Mouse (Mus musculus) lung, postnatal 14 days (tissue): ENCODE measurements around the gene Mroh8.

Experiments used
- DNase-seq: peaks from one replicate; pipeline ENCODE4 v3.0.0; 2021

Mroh8 gene

DNA sequence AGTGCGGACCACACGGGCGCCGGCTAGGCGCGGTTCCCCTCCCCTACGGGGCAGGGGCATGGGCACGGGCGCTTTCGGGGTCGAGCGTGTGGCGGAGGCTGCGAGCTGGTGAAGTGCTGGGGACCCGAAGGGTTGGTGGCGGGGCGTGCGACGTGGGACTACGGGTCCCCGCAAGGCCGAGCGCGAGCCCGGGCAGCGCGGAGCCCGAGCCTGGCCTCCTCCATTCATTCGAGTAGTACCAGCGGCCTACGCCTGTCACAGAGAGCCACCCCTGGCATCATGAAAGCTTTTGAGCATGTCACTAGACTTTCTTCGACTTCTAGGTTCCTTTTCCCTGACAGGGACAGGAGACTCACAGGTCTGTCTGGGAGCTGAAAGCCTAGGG, at the start of gene Mroh8:
TSS of gene Mroh8 (minus strand) at position 134 of the 385 bp plus-strand sequence.
- DNase-seq, result no peak

DNA sequence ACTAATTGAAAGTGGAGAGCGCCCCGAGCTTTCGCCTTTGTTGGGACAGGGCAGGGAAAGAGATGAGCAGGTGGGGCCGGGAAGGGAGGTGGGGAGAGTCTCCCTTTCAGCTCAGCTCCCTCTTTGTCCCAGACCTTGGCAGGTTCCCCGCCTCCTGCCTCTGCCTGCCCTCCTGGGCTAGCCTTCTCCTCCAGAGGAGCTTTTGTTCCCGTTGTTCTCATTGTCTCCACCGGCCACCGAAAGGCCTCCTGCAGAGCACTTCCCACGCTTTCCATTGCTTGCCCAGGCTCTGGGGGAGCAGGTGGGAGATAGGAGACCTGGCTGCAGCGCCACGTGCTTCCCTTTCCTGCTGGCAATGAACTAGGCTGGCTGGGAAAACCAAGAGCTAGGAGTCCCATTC, 49.2 kb upstream of the Mroh8 start:
- DNase-seq, result no peak

DNA sequence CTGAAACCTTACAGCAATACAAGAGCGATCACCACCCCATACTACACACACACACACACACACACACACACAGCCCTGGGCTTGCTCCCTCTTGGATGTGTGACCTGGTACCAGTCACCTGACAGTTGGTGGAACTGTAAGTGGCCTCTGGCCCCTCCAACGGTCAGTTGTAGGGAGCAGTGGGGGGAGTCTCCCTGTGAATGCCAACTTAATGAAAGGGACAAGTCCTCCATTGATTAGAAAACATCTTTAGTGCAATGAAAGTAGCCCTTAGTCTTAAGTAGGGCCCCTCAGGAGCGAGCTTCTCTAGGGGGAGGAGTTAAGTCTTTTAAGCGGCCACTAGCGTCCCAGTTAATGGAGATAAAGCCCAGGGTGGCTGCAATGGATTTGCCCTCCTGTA, 48.8 kb upstream of the Mroh8 start:
- DNase-seq, result no peak

DNA sequence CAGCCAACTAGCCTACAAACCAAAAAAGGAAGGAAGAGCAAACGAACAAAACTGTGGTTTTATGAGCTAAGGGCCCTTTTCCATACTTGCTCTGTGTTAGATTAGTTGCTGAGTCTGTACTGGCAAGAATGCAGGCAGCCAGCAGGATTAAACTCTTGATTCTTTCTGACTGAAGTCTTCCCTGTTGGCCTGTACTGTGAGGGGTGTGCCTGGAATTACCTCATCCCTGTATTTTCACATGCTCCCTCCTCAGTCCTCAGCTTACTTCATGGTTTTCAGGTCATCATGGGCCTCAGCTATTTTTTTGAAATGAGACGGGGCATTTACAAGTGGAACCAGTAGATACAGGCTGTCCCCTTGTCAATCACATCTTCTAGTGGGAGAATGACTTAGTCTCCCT, 45.9 kb upstream of the Mroh8 start:
- no peak for DNase-seq

DNA sequence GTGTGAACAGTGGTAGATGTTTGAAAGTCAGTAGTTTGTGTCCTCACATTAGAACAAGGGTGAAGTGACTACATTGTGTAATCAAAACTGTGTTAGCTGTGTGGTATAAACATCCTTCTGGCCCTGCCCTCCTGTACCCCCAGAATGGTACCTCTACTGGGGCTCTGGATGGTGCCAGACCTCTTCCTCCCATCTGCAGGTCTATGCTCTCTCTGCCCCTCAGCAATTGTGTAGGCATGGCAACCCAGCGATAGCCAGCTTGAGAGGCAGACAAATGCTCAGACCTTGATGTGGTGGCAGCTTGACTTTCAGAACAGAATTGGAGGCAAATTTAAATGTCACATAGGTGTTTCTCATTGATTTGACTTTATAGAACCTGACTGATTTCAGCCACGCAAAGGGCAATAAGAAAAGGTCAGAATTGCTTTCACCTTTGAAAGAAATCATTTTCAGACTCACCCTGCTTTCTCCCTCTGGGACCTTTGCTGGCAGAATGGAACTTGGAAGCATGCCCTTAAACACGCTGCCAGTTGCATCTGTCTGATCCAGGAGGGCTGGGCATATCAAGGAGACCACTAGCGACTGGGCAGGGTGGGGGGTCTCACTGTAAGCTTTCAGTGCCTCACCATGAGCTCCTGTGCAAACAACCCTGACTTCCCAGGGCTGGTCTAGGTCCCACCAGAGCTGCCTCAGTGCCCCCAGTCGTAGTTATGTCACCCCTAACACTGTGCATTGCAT, 42.8 kb upstream of the Mroh8 start:
- no peak for DNase-seq

DNA sequence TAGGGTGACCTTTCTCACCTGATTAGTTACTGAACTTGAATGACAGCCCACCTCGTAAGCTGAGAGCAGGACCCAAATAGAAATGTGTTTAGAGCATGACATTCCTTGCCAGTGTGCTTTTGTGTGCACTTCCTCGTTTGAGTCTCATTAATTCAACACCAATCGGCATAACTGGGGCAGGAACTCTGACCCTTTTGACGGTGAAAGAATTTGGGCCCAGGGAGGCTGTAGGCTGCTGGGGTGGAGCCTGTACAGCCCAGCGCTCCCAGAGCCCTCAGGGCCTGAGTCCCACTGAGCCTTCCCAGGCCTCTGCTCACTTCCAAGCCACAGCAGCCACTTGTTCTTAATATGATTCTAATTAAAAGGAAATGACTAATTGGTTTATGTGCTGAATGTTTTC, 41.5 kb upstream of the Mroh8 start:
- no peak for DNase-seq

DNA sequence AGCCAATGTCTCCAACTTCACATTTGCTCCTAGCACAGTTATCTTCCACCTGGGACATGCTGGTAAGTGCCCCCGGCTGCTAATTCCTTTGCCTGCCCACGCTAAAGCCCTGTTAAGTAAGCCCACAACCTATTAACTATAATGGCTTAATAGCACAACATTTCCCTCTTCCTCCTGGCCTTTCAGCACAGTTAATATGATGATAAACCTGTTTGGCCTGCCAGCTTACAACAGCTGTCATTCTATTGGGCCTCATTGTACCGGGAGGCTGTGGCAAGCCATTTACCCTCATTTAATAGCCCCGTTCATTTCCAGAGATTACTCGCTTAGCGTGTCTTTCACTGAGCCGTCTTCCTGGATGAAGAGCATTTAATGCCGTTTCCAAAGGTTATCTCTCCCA, 40.8 kb upstream of the Mroh8 start:
- DNase-seq, result no peak

DNA sequence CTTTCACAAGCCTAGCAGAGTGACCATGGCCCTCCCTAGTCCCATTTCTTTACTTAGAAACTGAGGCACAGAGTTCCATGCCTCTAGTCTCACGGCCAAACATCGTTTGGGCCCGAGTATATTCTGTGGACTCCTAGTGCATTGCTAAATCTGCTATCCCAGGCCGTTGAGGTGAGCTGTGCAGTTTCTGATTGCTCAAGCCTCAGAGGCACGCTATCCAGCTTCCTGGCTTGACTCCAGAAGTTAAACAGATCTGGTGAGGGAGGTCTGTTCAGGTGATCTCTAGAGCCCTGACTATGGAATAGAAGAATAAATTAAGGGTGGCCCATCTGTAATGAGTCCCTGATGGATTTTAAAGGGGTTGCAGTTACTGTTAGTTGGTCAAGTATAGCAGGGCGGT, 37.9 kb upstream of the Mroh8 start:
- DNase-seq, result no peak

DNA sequence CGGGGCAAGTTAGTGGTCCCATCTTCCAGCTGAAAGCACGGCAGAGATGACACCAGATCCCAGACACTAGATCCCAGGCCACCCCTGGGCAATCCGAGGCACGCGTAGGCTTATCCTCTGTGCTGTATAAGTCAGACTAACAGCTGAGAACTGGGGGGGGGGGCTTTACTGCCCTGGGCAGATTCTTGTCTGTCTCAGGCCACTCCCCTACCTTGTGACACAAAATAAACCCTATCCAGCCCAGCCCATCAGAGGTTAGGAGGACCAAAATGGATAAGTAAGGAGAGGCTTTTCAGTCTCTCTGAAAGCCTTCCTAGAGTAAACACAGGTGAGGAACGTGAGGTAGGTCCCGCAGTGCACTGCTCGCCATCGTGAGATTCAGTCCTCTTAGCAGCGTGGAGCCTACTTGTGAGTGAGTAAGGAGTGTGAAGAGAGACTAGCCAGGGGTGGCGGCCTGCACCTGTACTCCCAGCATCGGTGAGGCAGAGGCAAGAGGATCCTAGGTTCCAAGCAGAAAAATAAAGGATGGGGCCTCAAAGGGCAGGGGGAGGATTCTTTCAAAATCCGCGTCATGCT, 37.1 kb upstream of the Mroh8 start:
- no peak for DNase-seq

DNA sequence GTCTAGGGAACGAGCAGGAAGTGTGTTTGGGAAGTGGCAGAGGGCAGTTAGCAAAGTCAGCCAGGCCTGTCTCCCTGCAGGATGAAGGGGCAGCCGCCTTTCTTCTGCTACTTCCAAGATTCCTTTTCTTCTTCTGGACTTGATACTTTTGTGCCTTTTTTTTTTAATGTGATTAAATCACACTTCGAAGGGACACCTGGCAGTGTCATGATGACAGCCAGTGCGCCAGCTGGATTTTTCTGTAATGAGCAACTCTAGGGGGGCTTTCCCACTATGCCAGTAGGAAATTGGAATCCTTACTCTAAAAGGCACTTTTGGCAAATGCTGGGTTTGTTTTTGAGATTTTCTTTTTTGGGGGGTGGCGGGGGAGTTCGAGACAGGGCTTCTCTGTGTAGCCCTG, 36.1 kb upstream of the Mroh8 start:
- no peak for DNase-seq

DNA sequence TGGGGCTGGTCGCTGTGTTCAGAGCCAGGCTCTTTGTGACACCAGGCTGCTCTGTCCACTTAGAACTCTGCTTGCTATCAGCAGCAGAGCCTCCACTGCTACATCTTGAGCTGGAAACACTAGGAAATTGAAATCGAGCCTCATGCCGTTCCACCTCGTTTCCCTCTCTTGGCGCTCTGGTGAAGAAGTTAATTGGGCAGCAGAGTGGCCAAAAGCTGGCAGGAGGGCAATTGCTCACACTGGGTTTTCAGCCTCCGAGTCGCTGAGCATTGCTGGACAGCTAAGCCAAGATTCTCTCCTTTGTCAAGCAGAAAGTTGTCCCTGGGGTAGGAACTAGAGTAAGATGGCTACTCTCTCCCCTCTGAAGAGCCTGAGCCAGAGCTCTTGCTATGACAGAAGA, 35.0 kb upstream of the Mroh8 start:
- DNase-seq, result no peak

DNA sequence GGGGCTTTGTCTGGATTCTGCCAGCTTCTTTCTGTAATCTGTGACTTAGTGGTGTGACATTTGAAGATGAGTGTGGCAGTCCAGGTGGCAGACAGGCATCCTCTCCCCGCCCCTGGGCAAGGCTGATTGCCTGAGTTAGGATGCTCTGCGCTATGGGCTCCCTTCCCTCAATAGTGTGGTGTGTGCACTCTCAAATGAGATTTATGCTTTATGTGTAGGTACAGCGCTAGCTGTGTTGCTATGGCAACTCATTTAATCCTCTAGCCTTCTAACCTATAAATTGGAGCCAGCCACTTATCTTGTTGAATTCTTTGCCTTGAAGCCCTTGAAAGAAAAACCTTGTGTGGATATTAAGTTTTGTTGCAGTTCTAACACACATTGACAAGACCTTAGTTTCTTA, 34.4 kb upstream of the Mroh8 start:
- no peak for DNase-seq

DNA sequence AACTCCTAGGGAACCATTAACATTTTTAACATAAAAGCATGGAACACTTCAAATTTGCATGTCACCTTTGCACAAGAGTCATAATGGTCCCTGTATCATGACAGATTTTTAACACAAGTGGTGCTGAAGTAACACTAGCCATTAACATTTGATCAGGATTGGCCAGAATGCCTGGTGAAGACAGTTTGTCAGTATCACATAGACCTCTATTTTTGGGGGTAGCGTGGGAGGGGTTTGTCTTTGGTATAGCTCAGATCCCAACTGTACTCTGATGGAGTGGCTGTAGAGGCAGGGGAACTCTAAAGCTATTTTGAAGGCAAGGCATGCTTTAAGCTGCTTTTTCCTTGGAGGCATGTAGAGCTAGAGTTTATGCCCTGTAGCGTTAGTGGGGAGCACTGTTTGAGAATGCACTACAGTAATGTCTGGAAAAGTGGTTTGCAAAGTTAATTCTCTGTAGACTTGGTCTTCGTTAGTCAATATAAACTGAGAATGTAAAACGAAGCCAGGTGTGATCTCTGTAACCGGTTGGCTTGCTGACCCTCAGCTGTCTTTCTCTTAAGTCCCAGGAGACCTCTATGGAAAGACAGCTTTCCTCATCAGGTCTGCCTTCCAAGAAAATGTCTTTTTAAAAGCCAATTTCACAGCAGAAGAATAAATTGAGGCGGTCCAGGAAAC, 31.8 kb upstream of the Mroh8 start:
- no peak for DNase-seq

DNA sequence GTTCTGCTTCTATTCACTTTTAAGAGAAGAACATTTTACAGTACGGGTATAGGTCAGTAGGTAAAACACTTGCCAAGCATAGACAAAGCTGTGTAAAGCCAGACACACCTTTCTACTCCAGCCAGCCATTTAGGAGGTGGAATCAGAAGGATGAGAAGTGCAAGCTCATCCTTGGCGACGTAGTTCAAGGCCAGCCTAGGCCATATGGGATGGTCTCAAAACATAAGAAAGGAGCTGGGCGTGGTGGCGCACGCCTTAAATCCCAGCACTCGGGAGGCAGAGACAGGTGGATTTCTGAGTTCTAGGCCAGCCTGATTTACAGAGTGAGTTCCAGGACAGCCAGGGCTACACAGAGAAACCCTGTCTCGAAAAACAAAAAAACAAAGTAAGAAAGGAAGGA, 30.3 kb upstream of the Mroh8 start:
- no peak for DNase-seq

DNA sequence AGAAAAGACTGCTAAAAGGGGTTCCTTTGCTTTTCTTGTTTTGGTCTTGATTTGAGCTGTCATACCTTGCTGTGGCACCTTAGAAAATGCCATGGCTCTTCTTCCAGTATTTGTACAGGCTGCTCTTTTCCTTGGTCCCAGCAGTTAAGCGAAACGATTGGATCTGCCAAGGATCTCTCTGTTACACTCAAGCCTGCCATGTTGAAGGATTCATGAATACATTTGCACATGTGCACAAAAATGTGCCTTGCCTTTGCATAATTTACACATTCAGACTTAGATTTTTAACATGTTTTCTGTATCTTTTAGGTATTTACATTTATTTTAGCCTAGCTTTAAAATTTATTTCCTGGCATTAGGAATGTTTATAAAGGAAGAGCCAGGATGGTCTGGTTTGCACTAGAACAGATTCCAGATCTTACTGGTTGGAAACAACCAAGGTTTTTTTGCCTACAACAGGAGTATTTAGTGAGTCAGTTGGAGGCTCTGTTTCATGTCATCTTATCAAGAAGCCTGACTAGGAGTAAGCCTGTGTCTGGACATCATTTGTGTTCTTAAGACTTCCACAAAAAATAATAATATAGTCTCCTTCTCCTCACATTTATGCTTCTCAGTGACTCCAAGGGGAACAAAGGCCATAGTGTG, 29.0 kb upstream of the Mroh8 start:
- no peak for DNase-seq

DNA sequence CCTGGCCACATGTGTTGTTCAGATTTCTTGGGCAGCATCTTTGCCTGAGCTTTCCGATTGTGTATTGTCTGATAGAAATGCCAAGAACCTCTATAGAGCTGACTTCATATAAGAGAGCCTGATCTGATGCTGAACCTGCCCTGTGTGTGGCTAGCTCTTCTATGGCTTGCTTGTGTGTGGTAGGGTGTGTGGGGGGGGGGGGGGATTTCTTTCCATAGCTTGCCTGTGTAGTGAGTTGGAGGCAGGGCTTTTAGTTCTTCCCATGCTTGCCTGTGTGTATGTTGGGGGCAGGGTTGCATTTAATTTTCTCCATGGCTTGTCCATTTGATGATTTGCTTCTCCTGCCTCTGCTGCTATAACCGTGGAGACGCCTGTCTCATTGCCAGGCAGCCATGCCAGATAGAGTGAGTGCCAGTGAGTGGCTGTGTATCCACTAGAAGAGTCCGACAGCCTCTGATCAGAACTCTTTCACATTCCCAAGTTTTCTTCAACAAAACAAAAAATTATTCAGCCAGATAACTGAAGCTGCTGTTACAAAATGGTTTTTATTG, 28.4 kb upstream of the Mroh8 start:
- peak; percentile 67 for DNase-seq

DNA sequence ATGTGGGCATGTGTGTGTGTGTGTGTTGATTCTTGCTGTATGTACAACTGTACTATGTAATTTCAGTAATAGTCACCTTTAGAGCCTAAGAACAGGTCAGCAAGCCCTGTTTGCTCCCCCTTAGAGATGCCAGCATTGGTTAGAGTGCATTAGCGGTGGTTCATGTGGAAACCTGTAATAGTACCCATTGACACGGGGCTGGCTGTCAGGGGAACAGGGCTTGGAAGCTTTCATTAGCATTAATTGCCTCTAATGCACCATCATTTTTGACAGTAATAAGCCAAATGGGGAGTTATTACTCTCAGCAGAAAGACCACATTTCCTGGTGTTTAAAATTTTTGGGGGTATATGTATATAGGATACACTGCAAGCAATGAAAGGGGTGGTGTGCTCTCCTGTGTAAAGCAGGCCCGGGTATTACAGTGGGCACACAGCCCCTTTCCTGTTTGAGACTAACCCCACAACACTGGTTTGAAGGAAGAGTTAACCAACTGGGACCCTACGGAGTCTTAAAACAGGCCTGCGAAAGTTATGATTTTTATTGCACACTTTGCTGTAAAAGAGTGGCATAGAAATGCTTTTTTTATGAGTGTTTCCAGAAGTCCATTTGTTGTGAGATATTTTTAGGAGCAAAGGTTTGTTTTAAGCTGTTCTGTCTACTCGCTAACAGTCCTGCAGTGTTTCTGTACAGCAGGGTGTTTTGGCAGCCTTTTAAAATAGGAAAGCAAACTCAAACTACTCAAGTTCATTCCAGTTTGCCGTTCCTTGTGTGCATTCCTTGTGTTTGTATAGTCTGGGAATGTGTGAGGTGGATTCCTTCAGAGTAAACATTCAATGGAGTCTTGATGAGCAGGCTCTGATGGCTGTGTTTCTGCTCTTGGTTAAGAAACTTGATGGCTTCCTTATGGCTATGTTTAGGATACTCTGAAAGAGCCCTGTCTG, 27.0 kb upstream of the Mroh8 start:
- no peak for DNase-seq

DNA sequence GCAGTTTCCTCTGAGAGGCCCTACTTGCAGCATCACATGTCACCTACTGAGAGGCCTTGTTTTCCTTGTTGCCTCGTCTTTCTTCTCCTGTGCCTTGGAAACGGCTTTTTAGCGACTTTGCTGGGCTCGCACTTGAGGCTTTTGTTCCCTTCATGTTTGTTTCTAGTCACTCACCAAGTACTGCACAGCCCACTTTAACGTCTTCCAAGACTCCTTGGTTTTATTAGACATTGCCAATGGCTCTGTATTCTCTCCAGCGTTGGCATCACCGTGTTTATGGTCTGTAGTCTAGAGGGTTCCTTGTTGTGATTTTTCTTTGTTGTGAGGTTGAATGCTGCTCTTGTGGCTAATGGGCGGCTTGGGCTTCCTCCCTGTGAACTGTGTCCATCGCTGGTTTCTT, 23.7 kb upstream of the Mroh8 start:
- no peak for DNase-seq

DNA sequence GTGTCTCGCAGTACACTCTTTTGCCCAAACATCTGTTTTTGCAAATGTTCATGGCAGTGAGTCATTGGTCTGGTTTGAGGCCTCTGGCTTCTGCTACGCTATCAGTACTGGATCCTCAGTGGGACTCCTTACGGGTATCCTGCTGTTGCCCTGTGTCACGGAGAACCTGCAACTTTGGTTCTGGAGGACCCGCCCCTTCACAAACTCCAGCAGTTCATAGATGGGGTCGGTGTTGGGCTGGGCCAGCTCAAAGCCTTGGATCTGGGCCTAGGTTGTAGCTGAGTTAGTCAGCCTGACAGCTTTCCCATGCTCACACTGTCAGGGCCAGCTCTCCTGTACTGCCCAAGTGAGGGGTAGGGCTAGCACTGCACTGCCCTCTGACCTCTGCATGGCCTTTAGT, 20.7 kb upstream of the Mroh8 start:
- DNase-seq, result no peak

DNA sequence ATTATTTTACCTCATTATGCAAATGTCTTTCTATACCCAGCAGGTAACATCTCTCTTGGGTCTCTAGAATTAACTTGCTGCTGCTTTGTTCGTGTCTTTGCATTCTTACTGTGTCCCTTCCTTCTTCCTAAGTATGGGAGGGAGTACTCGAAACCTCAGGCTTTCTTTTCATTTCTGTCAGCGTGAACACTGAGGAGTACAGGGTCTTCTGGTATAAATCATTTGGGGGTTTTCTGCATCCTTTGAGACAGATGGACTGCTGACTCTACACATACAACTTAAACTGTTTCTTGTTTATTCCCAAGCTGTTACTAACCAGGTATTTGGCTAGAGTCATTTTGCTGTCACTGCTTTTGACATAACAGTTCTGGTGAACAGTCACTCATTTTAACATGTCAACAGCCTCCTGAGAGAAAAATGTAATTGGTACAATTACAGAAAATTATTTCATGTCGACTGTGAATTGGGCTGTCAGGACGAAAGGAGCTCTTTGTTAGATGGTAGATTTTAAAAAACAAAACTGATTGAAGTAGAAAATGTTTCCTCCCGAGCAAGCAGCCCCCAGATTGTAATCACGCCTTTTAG, 16.8 kb upstream of the Mroh8 start:
- no peak for DNase-seq

DNA sequence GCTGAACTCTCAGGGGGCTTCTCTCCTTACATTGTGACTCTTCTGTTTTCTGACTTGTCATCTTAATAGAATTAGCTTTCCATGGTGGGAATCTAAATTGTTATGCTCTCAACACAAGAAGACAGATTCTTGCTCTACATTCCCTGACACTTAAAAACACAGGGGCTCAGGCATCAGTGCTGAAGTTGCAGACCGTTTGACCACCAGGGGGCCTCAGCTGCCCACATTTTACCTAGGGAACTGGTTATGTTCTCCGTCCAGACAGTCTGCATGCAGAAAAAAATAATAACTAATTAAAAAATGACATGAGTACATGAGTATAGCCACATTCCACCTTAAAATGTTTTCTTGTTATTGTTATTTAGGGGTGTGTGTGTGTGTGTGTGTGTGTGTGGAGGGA, 12.7 kb upstream of the Mroh8 start:
- DNase-seq, result peak; percentile 89

DNA sequence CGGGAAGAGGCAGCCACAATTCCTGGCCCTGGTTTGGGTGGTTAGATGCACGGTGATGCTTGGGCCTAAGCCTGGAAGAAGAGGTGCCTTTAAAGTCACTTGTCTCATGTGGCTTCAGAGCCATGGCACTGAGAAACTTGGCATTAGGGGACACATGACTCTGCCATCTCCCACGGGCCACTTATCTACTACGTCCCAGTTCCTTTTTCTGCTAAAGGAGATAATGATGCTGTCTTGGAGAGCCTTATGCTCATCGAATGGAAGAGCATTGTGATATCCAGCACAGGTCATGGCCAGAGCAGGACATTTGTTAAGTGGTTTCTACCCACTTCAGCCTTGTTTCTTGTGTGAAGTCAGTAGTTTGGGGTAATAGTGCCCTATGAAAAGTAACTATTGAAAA, 9.6 kb upstream of the Mroh8 start:
- DNase-seq, result no peak
